Mouse (Mus musculus): Measurements from ENCODE around the gene Gm26938. TPM values are rescaled to one million over a fixed set of nuclear protein-coding genes. Genes with fewer than 3 reads are reported as not detected.
A peak's percentile ranks its signal among the peaks of the same experiment; 100 is the strongest.

The Gm26938 gene
- polyA plus RNA-seq, 1 experiment, result not detected

DNA sequence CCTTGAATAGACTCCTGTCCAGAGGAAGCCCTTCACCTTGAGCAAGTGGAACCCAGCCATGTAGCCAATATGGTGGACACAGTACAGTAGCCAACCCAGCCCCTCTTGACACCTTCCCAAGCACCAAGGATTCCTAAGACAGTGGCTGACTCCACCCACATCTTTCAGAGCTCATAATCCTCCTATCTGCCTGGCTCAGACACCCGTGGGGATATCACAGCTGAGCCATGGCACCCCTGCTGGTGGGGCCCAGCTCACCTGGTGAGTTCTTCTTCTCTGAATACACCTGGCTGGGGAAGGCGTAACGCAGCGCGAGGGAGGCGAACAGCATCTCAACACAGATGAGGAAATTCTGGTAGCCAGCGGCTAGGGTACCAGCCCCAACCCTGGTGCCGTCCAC lies 20.3 kb downstream of the Gm26938 start:
- TF ChIP-seq TAL1 (IDR thresholded peaks at IDR 0.05; ENCODE audit: low read length) (peak; percentile 66), GATA1 (IDR thresholded peaks at IDR 0.05; ENCODE audit: low read length) (no peak)
- Histone ChIP-seq H3K36me3 (ENCODE audit: control insufficient read depth) (peaks cover 96% of the 10 kb centered on the region), H3K4me1 (ENCODE audit: control insufficient read depth) (peaks cover 95% of the 10 kb centered on the region), H3K4me3 (replicated peaks) (peak overlapping the region; percentile 60), H3K9me3 (ENCODE audit: control insufficient read depth, low read length) (peaks cover 32% of the 10 kb centered on the region), H3K27me3 (ENCODE audit: control insufficient read depth) (peaks cover 6% of the 10 kb centered on the region; the same call in 1 of the 2 replicates)

DNA sequence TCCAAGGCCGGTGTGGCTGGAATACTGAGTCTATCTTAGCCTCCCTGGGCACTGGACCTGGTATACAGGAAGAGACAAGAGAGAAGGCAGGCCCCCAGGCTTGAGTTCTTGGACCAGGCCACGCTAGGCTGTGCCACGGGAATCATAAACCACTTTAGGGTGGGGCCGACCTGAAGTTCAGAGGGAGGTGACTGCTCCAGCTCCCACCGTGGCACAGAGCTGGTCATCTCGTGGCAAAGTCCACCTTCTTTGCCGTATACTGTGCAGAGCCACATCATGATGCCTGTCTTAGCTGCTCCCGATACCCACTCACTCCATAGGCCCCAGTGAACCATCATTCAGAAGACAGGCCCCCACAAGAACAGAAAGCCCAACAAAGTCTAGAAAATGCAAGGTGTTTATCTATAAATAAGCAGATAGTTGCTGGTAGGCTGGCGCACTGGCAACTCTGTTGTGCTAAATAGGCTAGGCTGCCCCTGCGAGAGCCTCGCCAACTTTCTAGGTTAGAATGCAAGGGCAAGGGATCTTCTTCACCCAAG lies 21.6 kb downstream of the Gm26938 start:
- Histone ChIP-seq H3K4me1 (ENCODE audit: control insufficient read depth) (peaks cover 97% of the 10 kb centered on the region), H3K27me3 (ENCODE audit: control insufficient read depth) (peaks cover 6% of the 10 kb centered on the region; the same call in 1 of the 2 replicates), H3K4me3 (replicated peaks) (peak overlapping the region; percentile 60), H3K9me3 (ENCODE audit: control insufficient read depth, low read length) (peaks cover 32% of the 10 kb centered on the region), H3K36me3 (ENCODE audit: control insufficient read depth) (peaks cover 99% of the 10 kb centered on the region)
- TF ChIP-seq GATA1 (IDR thresholded peaks at IDR 0.05; ENCODE audit: low read length) (no peak), TAL1 (IDR thresholded peaks at IDR 0.05; ENCODE audit: low read length) (peak; percentile 52; the same call in 2 of the 3 replicates)

DNA sequence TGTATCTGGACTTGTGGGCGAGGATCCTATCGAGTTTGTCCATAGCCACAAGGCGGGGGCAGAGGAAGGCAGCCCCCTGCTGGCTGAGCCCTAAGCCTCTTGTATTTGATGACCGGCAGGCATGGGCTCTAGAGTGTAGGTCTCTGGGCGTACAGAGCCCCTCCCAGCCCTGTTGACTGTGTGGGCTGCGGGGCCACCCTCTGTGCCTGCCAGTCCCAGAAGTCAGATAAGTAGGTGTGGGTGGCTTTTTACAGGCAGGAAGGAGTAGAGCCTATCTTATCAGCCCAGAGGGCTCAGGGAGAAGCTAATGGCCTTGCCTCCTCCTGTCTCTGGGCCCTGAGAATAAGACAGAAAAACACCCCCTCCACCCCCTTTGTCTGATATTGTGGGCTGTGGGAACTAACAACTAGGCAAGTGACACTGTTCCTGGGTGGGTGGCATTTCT lies 22.1 kb downstream of the Gm26938 start:
- peak overlapping the region; percentile 60 for H3K4me3 ChIP-seq (replicated peaks)
- peaks cover 99% of the 10 kb centered on the region for H3K36me3 ChIP-seq (ENCODE audit: control insufficient read depth)
- TF ChIP-seq GATA1 (IDR thresholded peaks at IDR 0.05; ENCODE audit: low read length) (peak; percentile 96), TAL1 (IDR thresholded peaks at IDR 0.05; ENCODE audit: low read length) (peak; percentile 84)
- H3K4me1 ChIP-seq (ENCODE audit: control insufficient read depth), result peaks cover 95% of the 10 kb centered on the region
- peaks cover 6% of the 10 kb centered on the region; the same call in 1 of the 2 replicates for H3K27me3 ChIP-seq (ENCODE audit: control insufficient read depth)
- H3K9me3 ChIP-seq (ENCODE audit: control insufficient read depth, low read length), result peaks cover 29% of the 10 kb centered on the region

DNA sequence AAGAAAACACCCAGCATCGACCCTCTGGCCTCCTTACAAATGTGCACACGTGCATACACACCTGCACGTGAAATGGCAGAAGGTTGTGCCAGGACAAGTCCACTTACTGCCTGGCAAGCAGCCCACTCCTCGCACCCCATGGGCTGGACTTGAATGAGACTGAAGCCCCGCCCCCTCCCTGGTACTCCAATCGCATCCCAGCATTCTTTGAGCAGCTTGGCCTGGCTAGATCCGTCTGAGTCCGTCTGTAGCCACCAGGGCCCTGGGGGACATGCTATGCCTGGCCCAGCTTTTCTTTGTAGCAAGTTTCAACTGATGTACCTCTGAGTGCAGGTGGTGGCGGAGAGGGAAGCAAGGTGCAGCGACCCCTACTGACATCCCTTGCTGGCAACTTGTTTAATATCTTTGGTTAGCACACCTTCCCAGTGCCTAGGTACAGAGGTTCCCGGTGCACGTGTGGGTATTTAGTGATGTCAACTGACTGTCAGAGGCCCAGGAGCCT lies 22.6 kb downstream of the Gm26938 start:
- Histone ChIP-seq H3K4me3 (replicated peaks) (peak overlapping the region; percentile 60), H3K27me3 (ENCODE audit: control insufficient read depth) (peaks cover 6% of the 10 kb centered on the region; the same call in 1 of the 2 replicates), H3K9me3 (ENCODE audit: control insufficient read depth, low read length) (peaks cover 27% of the 10 kb centered on the region), H3K36me3 (ENCODE audit: control insufficient read depth) (peaks cover 100% of the 10 kb centered on the region), H3K4me1 (ENCODE audit: control insufficient read depth) (peaks cover 97% of the 10 kb centered on the region)
- TF ChIP-seq GATA1 (IDR thresholded peaks at IDR 0.05; ENCODE audit: low read length) (no peak), TAL1 (IDR thresholded peaks at IDR 0.05; ENCODE audit: low read length) (no peak)

DNA sequence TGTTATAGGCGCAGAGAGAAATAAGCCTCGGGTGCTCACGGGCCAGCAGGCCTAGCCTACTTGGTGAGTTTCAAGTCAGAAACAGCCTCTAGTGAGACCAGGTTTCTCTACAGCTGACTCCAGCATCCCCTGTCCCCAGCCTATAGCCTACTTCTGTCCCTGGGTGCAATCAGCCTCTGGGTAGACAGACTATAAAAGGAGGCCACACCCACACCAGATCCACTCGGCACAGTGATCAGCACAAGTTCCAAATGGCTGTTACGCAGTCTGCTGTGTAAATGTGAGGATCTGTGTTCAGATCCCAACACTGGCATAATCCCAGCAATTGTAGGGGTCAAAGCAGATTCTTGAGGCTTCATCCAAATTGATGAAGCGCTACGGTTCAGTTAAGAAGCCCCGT lies 23.0 kb downstream of the Gm26938 start:
- TF ChIP-seq TAL1 (IDR thresholded peaks at IDR 0.05; ENCODE audit: low read length) (no peak), GATA1 (IDR thresholded peaks at IDR 0.05; ENCODE audit: low read length) (no peak)
- H3K27me3 ChIP-seq (ENCODE audit: control insufficient read depth), result peaks cover 3% of the 10 kb centered on the region; the same call in 1 of the 2 replicates
- peaks cover 100% of the 10 kb centered on the region for H3K36me3 ChIP-seq (ENCODE audit: control insufficient read depth)
- peaks cover 96% of the 10 kb centered on the region for H3K4me1 ChIP-seq (ENCODE audit: control insufficient read depth)
- peak overlapping the region; percentile 60 for H3K4me3 ChIP-seq (replicated peaks)
- H3K9me3 ChIP-seq (ENCODE audit: control insufficient read depth, low read length), result peaks cover 22% of the 10 kb centered on the region

DNA sequence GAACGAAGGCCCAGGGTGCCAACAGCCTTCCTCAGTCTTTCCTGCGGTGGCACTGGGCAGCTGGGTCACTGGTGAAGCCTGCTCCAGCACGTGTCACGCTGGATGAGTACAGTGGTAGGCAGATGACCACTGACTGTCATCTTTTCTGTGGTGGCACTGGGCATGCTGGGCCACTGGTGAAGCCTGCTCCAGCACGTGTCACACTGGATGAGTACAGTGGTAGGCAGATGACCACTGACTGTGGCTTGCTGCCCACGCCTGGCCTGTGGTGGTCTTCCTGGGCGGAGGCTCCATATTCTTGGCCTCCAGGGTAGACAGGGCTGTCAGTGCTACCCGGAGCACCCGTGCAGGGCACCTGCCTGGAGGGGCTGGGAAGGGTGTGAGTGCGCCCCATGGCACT lies 24.3 kb downstream of the Gm26938 start:
- peaks cover 100% of the 10 kb centered on the region for H3K36me3 ChIP-seq (ENCODE audit: control insufficient read depth)
- H3K27me3 ChIP-seq (ENCODE audit: control insufficient read depth), result no peaks in the 10 kb centered on the region; the same call in 1 of the 2 replicates

DNA sequence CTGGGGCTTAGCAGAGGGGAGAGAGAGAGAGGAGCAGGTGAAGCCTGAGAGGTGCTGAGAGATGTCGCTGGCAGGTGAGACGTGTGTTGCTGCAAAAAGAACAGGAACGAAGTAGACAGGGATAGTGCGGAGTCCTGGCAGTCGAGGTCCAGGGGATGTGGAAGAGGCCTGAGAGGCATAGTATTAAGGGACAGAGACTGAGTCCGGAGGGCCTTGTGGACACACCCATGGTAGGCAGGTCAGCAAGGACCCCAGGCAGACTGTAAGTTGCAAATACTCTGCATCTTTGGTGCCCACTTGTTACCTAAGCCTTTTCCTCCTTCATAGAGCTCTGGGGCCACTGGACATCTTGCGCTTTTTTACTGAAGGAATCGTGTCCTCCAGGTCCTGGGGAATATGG lies 25.0 kb downstream of the Gm26938 start:
- H3K4me3 ChIP-seq (replicated peaks), result no peak overlapping the region
- peaks cover 96% of the 10 kb centered on the region for H3K4me1 ChIP-seq (ENCODE audit: control insufficient read depth)
- no peak for TF ChIP-seq GATA1 (IDR thresholded peaks at IDR 0.05; ENCODE audit: low read length)
- no peak for TF ChIP-seq TAL1 (IDR thresholded peaks at IDR 0.05; ENCODE audit: low read length)
- peaks cover 100% of the 10 kb centered on the region for H3K36me3 ChIP-seq (ENCODE audit: control insufficient read depth)
- H3K27me3 ChIP-seq (ENCODE audit: control insufficient read depth), result no peaks in the 10 kb centered on the region
- peaks cover 3% of the 10 kb centered on the region for H3K9me3 ChIP-seq (ENCODE audit: control insufficient read depth, low read length)

More for the DNA sequence above, 24.3 kb downstream of the Gm26938 start:
- Histone ChIP-seq H3K4me3 (replicated peaks) (no peak overlapping the region), H3K4me1 (ENCODE audit: control insufficient read depth) (peaks cover 96% of the 10 kb centered on the region), H3K9me3 (ENCODE audit: control insufficient read depth, low read length) (peaks cover 9% of the 10 kb centered on the region)
- TF ChIP-seq GATA1 (IDR thresholded peaks at IDR 0.05; ENCODE audit: low read length) (no peak), TAL1 (IDR thresholded peaks at IDR 0.05; ENCODE audit: low read length) (no peak)

DNA sequence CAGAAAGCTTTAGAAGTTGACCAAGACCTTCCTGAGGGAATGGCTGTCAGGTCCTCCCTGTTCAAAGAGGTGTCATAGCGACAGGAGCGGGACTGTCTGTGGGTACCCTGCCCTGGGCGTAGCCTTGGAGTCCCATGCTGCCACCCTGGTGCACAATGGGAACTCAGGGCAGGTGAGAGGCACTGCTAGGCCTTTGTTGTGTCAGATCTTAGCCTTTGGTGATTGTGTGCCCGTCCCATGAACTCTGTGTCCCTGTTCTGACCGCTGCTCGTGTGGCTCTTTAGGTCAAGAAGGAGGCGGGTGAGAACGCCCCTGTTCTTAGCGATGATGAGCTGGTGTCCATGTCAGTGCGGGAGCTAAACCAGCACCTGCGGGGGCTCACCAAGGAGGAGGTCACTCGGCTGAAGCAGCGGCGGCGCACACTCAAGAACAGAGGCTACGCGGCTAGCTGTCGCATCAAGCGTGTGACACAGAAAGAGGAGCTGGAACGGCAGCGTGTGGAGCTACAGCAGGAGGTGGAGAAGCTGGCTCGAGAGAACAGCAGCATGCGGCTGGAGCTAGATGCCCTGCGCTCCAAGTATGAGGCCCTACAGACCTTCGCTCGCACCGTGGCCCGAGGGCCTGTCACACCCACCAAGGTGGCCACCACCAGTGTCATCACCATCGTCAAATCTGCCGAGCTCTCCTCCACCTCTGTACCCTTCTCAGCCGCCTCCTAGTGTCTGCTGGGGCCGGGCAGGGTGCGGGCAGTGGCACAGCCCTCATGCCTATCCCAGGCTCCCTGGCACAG lies 26.2 kb downstream of the Gm26938 start:
- no peaks in the 10 kb centered on the region for H3K9me3 ChIP-seq (ENCODE audit: control insufficient read depth, low read length)
- peaks cover 100% of the 10 kb centered on the region for H3K36me3 ChIP-seq (ENCODE audit: control insufficient read depth)
- H3K27me3 ChIP-seq (ENCODE audit: control insufficient read depth), result no peaks in the 10 kb centered on the region
- peaks cover 96% of the 10 kb centered on the region for H3K4me1 ChIP-seq (ENCODE audit: control insufficient read depth)
- no peak for TF ChIP-seq GATA1 (IDR thresholded peaks at IDR 0.05; ENCODE audit: low read length)
- TF ChIP-seq TAL1 (IDR thresholded peaks at IDR 0.05; ENCODE audit: low read length), result no peak
- H3K4me3 ChIP-seq (replicated peaks), result no peak overlapping the region

DNA sequence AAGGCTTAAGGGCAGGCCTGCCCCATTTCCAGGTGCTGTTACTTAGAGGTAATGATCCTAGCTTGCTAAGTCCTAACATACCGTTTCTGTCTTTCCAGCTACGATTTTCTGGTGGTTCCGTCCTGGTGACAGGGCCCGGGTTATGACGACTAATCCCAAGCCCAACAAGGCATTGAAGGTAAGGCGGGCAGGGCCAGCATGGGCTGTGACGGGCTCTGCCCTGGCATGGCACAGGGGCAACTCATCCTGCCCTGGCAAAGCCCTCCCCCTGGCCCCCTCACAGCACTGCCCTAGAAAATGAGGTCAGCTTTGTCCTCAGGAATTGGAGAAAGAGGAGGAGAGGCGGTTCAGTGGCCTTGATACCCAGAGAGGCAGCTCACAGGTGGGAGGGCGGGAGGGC lies 27.2 kb downstream of the Gm26938 start:
- peaks cover 96% of the 10 kb centered on the region for H3K4me1 ChIP-seq (ENCODE audit: control insufficient read depth)
- peaks cover 100% of the 10 kb centered on the region for H3K36me3 ChIP-seq (ENCODE audit: control insufficient read depth)
- H3K27me3 ChIP-seq (ENCODE audit: control insufficient read depth), result no peaks in the 10 kb centered on the region
- TF ChIP-seq GATA1 (IDR thresholded peaks at IDR 0.05; ENCODE audit: low read length) (no peak), TAL1 (IDR thresholded peaks at IDR 0.05; ENCODE audit: low read length) (no peak)
- H3K9me3 ChIP-seq (ENCODE audit: control insufficient read depth, low read length), result no peaks in the 10 kb centered on the region
- H3K4me3 ChIP-seq (replicated peaks), result no peak overlapping the region

All from erythroblast, embryonic 14.5 days (primary cell).